Mouse (Mus musculus) stomach, postnatal 0 days (tissue): ENCODE data around the gene Tfip11.

Source experiments
- CTCF ChIP-seq: IDR thresholded peaks from 2 replicates; pipeline ENCODE4 v1.5.1; 2016; ENCODE audit warnings: antibody characterized with exemption, low read depth, mild to moderate bottlenecking, moderate library complexity
- EP300 ChIP-seq: optimal IDR thresholded peaks from 2 replicates; pipeline ENCODE3; 2016; ENCODE audit warnings: antibody characterized with exemption

- TF ChIP-seq CTCF (no peak), EP300 (no peak)
Observed at GRCm38 (mm10) chr5:112320936-112321335, 5.2 kb upstream of the Tfip11 start.
